7 mouse cellular contexts compared by ENCODE assay signal in genomic region chr2:90573640-90574526, GRCm38 (mm10). TPM values are rescaled to one million over a fixed set of nuclear protein-coding genes. Genes with fewer than 3 reads are reported as not detected.
DNase-seq lines count a peak whose midpoint lies in the region; ATAC-seq and TF ChIP-seq lines count a peak whose summit lies in the region.

No protein-coding gene starts in this region.

- 0 out of 2 replicates have a peak overlapping the region, but pooled peaks have one; percentile 27 for H3K9ac ChIP-seq in embryonic facial prominence, embryonic 13.5 days
- H3K9ac ChIP-seq in hindbrain, postnatal 0 days (replicated peaks; ENCODE audit: low read length) = no peak overlapping the region
- no peak overlapping the region for H3K9ac ChIP-seq in midbrain, embryonic 15.5 days

- no peaks in the 10 kb centered on the region for H3K9me3 ChIP-seq in embryonic facial prominence, embryonic 13.5 days
- no peaks in the 10 kb centered on the region for H3K9me3 ChIP-seq in hindbrain, postnatal 0 days (ENCODE audit: low read length)
- no peaks in the 10 kb centered on the region for H3K9me3 ChIP-seq in midbrain, embryonic 15.5 days

- DNase-seq in ovary, adult 18-20 months (ENCODE audit: low spot score) = peak; percentile 1
- no peak for DNase-seq in ovary, postnatal 10 days (ENCODE audit: low spot score)
- DNase-seq in hindbrain, postnatal 0 days (ENCODE audit: low spot score) = no peak
- DNase-seq in urinary bladder, postnatal 10 days (ENCODE audit: low spot score) = no peak

- TF ChIP-seq CTCF in hindbrain, postnatal 0 days (IDR thresholded peaks at IDR 0.05; ENCODE audit: low read depth) = no peak

- peaks cover 10% of the 10 kb centered on the region for H3K4me1 ChIP-seq in embryonic facial prominence, embryonic 13.5 days
- H3K4me1 ChIP-seq in hindbrain, postnatal 0 days (ENCODE audit: insufficient read depth, low read length) = no peaks in the 10 kb centered on the region
- peaks cover 16% of the 10 kb centered on the region for H3K4me1 ChIP-seq in midbrain, embryonic 15.5 days

- no peaks in the 10 kb centered on the region for H3K27me3 ChIP-seq in embryonic facial prominence, embryonic 13.5 days
- H3K27me3 ChIP-seq in hindbrain, postnatal 0 days (ENCODE audit: insufficient read depth, low read length) = no peaks in the 10 kb centered on the region
- H3K27me3 ChIP-seq in midbrain, embryonic 15.5 days (replicated peaks) = no peaks in the 10 kb centered on the region

- no peak overlapping the region for H3K27ac ChIP-seq in embryonic facial prominence, embryonic 13.5 days
- no peak overlapping the region; the same call in 1 of the 2 replicates for H3K27ac ChIP-seq in hindbrain, postnatal 0 days
- no peak overlapping the region for H3K27ac ChIP-seq in midbrain, embryonic 15.5 days

- H3K4me3 ChIP-seq in embryonic facial prominence, embryonic 13.5 days = peak overlapping the region; percentile 25; the same call in 1 of the 2 replicates
- H3K4me3 ChIP-seq in hindbrain, postnatal 0 days (ENCODE audit: low read length) = peak overlapping the region; percentile 10; the same call in 1 of the 2 replicates
- H3K4me3 ChIP-seq in midbrain, embryonic 15.5 days = no peak overlapping the region

- no peaks in the 10 kb centered on the region for H3K36me3 ChIP-seq in embryonic facial prominence, embryonic 13.5 days
- no peaks in the 10 kb centered on the region for H3K36me3 ChIP-seq in hindbrain, postnatal 0 days (ENCODE audit: insufficient read depth, low read length)
- H3K36me3 ChIP-seq in midbrain, embryonic 15.5 days (replicated peaks) = no peaks in the 10 kb centered on the region

- WGBS in embryonic facial prominence, embryonic 13.5 days = 49% methylated on average over 17 of the region's 17 CpGs
- 62% methylated on average over 17 of the region's 17 CpGs for WGBS in hindbrain, postnatal 0 days
- 70% methylated on average over 17 of the region's 17 CpGs for WGBS in midbrain, embryonic 15.5 days

- ATAC-seq in embryonic facial prominence, embryonic 13.5 days (ENCODE audit: insufficient number of reproducible peaks, insufficient read depth, low FRiP score, low TSS enrichment, low read depth) = no peak
- ATAC-seq in hindbrain, postnatal 0 days = no peak
- ATAC-seq in midbrain, embryonic 15.5 days (replicated peaks) = no peak
- no peak for ATAC-seq in megakaryocyte-erythroid progenitor cell, adult 5-6 weeks (replicated peaks; ENCODE audit: low FRiP score, low TSS enrichment, poor library complexity, severe bottlenecking)

- peak overlapping the region; percentile 52 for H3K4me2 ChIP-seq in embryonic facial prominence, embryonic 13.5 days
- H3K4me2 ChIP-seq in hindbrain, postnatal 0 days (ENCODE audit: low read depth, low read length) = peak overlapping the region; percentile 47
- peak overlapping the region; percentile 16 for H3K4me2 ChIP-seq in midbrain, embryonic 15.5 days

RNA-seq across cellular contexts. Expression of gene Ptprj, which starts 6.6 kb away (rescaled TPM):
- 2.8 and 3.2 TPM in 2 replicates for polyA plus RNA-seq in embryonic facial prominence, embryonic 13.5 days (2015; fragmentation: Nextera tagmentation; extraction: Ambion mirVana)
- 37.8 and 39.1 TPM in 2 replicates for total RNA-seq in hindbrain, postnatal 0 days (2014; rRNA removed)
- 4.6 and 4.7 TPM in 2 replicates for polyA plus RNA-seq in hindbrain, postnatal 0 days (2015; fragmentation: Nextera tagmentation; extraction: Ambion mirVana)
- 5.9 and 6.1 TPM in 2 replicates for polyA plus RNA-seq in midbrain, embryonic 15.5 days (2015; fragmentation: Nextera tagmentation; extraction: Ambion mirVana)
- 11.4 and 14.3 TPM in 2 replicates for total RNA-seq in megakaryocyte-erythroid progenitor cell, adult 5-6 weeks (2014; fragmentation: Nextera tagmentation)
- 17.5 and 18.7 TPM in 2 replicates for total RNA-seq in megakaryocyte-erythroid progenitor cell, adult 5-6 weeks (2017)
